Mouse (Mus musculus) skeletal muscle tissue, postnatal 0 days (tissue): ENCODE measurements around the gene Racgap1. TPM values are rescaled to one million over a fixed set of nuclear protein-coding genes. Genes with fewer than 3 reads are reported as not detected.

ENCODE experiments used
- polyA plus RNA-seq: library from polyadenylated mRNA; unstranded; fragments of >200 nt; fragmentation: Nextera tagmentation; extraction: Ambion mirVana; gene quantifications from 2 replicates; pipeline ENCODE4 v1.2.1, GENCODE M21; 2015

Racgap1 gene
- 24.8 and 27.4 TPM in 2 replicates for polyA plus RNA-seq

GRCm38 (mm10) chr15:99651163-99651872 is at the start of gene Racgap1:
Gene Racgap1 (minus strand): TSS chr15:99651656.

GRCm38 (mm10) chr15:99670154-99670821 is 18.8 kb upstream of the Racgap1 start, which contains the start of gene Asic1:
Gene Asic1 (plus strand): TSS chr15:99670368.

GRCm38 (mm10) chr15:99600986-99601822 is 50.3 kb downstream of the Racgap1 start, which contains the start of gene Aqp6:
Gene Aqp6 (plus strand): TSS chr15:99601400.

GRCm38 (mm10) chr15:99590429-99591084 is 60.9 kb downstream of the Racgap1 start, which contains the start of gene Aqp5:
Gene Aqp5 (plus strand): TSS chr15:99590782.

GRCm38 (mm10) chr15:99578802-99579485 is 72.5 kb downstream of the Racgap1 start, which contains the start of gene Aqp2:
Gene Aqp2 (plus strand): TSS chr15:99579055.

Other genes starting within 250 kb of the Racgap1 start
- 6.8 and 7.2 TPM in 2 replicates for gene Nckap5l, start 193.9 kb downstream of the Racgap1 start, polyA plus RNA-seq
- gene Bcdin3d, start 176.9 kb downstream of the Racgap1 start, polyA plus RNA-seq, result 11.0 and 11.6 TPM in 2 replicates
- gene Faim2, start 123.5 kb downstream of the Racgap1 start, polyA plus RNA-seq, result not detected in 2 replicates
- 0.19 TPM in 1 of 2 replicates, not detected in the other for gene Aqp2, start 72.6 kb downstream of the Racgap1 start, polyA plus RNA-seq
- 0.22 TPM in 1 of 2 replicates, not detected in the other for gene Aqp5, start 60.9 kb downstream of the Racgap1 start, polyA plus RNA-seq
- not detected in 2 replicates for gene Aqp6, start 50.3 kb downstream of the Racgap1 start, polyA plus RNA-seq
- 0.63 and 0.87 TPM in 2 replicates for gene Asic1, start 18.7 kb upstream of the Racgap1 start, polyA plus RNA-seq
- 8.8 and 10.3 TPM in 2 replicates for gene Smarcd1, start 50.5 kb upstream of the Racgap1 start, polyA plus RNA-seq
- not detected in 2 replicates for gene Gm17349, start 53.8 kb upstream of the Racgap1 start, polyA plus RNA-seq
- 134 and 236 TPM in 2 replicates for gene Gpd1, start 65.9 kb upstream of the Racgap1 start, polyA plus RNA-seq
- gene Cox14, start 74.0 kb upstream of the Racgap1 start, polyA plus RNA-seq, result 330 and 351 TPM in 2 replicates
- 27.7 and 33.8 TPM in 2 replicates for gene Cers5, start 121.2 kb upstream of the Racgap1 start, polyA plus RNA-seq
- gene Lima1, start 223.8 kb upstream of the Racgap1 start, polyA plus RNA-seq, result 35.0 and 35.3 TPM in 2 replicates